Mouse (Mus musculus) adrenal gland, postnatal 36 days (tissue): Measurements from ENCODE around the gene Pld2. TPM values are rescaled to one million over a fixed set of nuclear protein-coding genes. Genes with fewer than 3 reads are reported as not detected.
A peak's percentile ranks its signal among the peaks of the same experiment; 100 is the strongest.

Experiments
- DNase-seq, 2 experiments: peaks; one replicate each; pipeline ENCODE4 v3.0.0; 2021; ENCODE audit warnings: mixed read lengths in 1 of 2
- total RNA-seq, 2 experiments: library from RNA; stranded (reverse); gene quantifications; 2 replicates each; pipeline ENCODE4 v1.2.3; 2021

The Pld2 gene
- total RNA-seq, 2 experiments from 2014 or later, result 8.1 to 8.6 TPM

GRCm38 (mm10) chr11:70578962-70579361, 39.1 kb downstream of the Pld2 start:
- no peak for DNase-seq

DNA sequence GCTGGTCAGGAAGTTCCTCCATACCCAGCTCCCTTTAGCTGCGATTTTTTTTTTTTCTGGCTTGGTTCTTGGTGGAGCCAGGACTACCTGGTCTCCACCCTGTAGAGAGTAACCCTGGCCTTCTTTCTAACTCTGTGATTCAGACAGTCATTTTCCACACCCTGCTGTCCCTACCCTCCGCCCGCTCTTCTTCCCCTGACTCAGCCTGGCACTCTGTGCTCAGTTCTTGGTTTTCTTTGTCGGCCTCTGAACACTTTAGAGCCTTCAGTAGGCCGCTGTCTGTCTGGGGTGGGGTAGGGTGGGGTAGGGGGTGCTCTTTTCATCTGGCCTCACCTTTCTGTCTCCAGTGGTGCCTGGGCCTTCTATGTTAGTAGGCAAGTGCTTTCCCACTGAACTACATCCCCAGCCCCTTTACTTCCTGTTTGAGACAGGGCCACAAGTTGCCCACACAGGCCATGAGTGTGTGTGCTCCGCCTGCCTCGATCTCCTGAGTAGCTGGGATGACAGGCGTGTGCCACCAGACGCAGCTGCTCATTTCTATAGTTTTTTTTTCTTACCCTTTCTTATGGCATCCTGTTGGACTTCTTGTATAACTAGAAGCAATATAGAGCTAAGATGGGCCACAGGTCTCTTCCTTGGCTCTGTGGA, 40.0 kb downstream of the Pld2 start:
- DNase-seq, result peak; percentile 18 to 45

DNA sequence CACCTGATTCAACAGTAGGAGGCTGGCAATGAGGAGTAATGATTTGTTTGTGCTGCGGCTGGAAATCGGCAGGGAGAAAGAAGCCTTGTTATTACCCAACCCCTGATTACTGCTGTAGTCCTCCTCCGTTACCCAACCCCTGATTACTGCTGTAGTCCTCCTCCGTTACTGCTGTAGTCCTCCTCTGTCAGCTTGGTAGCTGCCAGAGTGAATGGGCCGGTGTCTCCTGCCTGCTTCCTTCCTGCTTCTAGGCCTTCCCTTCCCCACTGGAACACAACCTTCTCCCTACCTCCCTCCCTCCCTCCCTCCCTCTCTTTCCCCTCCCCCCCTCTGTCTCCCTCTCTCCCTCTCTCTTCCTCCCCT, 40.5 kb downstream of the Pld2 start:
- no peak for DNase-seq

GRCm38 (mm10) chr11:70580921-70581320, 41.1 kb downstream of the Pld2 start:
- no peak for DNase-seq

DNA sequence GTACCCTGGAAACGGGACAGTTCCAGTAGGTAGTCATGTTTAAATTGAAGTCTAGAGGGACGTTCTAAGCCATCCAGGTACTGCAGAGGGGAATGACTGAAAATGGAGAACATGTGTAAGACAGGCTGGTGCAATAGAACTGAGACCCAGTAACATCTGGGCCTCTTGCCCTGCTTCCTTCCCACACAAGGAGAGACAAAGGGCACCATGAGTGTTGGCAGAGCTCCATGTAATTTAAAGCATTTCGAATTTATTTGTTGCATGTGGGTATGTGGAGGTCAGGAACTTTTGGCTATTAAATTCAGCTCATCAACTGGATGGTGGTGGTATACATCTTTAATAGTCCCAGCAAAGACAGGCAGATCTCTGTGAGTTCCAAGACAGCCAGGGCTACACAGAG, 42.3 kb downstream of the Pld2 start:
- DNase-seq, result no peak

- DNase-seq, result no peak
Measured at GRCm38 (mm10) chr11:70583022-70583714, 43.3 kb downstream of the Pld2 start.

DNA sequence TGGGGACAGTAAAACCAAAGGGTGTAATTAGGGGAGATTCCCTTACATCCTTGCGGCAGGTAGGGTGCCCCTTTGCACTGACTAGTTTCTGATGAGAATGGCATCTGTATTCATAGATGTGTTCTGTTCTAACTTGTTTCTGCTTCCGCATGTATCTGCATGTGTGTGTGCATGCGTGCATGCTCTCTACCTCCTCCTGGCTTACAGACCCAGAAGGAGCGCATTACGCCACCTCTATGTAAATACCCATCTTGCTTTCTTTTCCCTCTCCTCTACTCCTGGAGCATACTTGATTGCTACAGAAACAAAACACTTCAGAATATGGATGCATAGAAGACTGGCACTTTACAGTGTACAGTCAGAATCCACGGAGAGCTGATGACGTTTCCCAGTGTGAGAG, 43.9 kb downstream of the Pld2 start:
- DNase-seq, result no peak

DNA sequence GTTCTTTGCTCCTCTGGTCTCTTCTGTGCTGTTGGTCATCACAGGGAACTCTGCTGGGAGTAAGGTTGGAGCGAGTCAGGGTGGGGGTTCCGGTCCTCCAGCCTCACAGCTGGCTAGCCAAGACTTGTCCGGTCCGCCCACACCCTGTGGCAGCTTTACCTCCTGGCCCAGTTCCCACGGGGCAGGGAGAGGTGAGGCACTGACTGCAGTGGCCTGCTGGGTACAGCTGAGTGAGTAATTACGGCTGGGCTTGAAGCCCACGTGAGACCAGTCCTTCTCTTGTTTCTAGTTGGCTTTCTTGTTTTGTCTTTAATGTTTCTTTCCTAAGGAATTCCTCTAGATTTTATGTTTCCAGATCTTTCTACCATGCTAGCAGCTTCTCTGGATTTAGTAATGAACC, 45.6 kb downstream of the Pld2 start:
- peak; percentile 61 to 75 for DNase-seq

GRCm38 (mm10) chr11:70586261-70586660, 46.4 kb downstream of the Pld2 start:
- DNase-seq, result no peak

GRCm38 (mm10) chr11:70586954-70587353, 47.1 kb downstream of the Pld2 start:
- no peak for DNase-seq

DNA sequence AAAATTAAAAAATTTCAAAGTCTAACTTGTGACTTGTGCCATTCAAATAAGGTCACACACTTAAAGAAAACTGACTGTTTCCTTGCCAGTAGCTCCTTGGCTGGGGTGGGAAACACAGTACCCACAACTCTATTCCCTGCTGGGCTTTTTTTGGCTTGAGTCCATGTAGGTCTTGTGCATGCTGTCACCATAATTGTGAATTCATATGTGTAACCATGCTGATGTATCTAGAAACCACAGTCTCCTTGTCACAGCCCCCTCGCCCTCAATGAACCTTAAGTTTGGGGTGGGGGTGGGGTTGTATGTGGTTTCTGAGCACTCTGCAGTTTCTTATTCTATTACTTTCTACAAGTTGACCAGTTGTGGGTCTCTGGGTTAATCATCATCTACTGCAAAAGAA, 51.9 kb downstream of the Pld2 start:
- DNase-seq, result no peak

- DNase-seq, result peak; percentile 47 to 53
Measured at GRCm38 (mm10) chr11:70594253-70594989, 54.6 kb downstream of the Pld2 start.

GRCm38 (mm10) chr11:70595638-70596037, 55.8 kb downstream of the Pld2 start:
- no peak for DNase-seq

- DNase-seq, result no peak
Measured at GRCm38 (mm10) chr11:70596094-70596493, 56.2 kb downstream of the Pld2 start.

GRCm38 (mm10) chr11:70597301-70597700, 57.4 kb downstream of the Pld2 start:
- no peak for DNase-seq

DNA sequence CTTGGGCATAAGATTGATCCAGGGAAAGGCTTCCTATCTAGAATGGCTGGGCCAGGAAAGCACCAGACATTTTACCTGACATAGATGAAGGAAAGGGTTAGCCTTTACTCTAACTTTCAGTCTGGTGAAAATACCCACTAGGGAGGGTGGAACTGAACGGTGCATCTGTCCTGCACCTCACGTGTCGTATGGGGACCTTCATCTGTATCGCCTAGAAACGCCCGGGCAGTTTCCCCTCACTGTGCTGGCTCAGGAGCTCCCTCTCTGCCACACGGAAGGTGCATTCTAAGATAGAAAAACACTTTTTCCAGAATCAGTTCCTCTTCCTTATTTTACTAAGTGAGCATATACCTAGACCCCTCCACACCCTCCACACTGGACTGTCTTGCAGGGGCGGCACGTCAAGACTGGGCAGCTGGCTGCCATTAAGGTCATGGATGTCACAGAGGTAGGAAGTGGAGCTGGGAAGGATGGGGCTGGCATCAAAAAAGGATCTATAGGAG, 58.6 kb downstream of the Pld2 start:
- DNase-seq, result no peak

- peak; percentile 75 to 83 for DNase-seq
Measured at GRCm38 (mm10) chr11:70605024-70605566, 65.2 kb downstream of the Pld2 start.

GRCm38 (mm10) chr11:70606717-70607116, 66.9 kb downstream of the Pld2 start:
- no peak for DNase-seq

- no peak for DNase-seq
Measured at GRCm38 (mm10) chr11:70607611-70608010, 67.7 kb downstream of the Pld2 start.
